Mouse (Mus musculus) cortical plate, adult 2 months (tissue): ENCODE measurements around the gene Trpc3.

Experiments
- CTCF ChIP-seq: fragments of 200-500 bp; IDR thresholded peaks from 2 replicates; pipeline ENCODE4 v1.5.1; 2011; ENCODE audit warnings: mild to moderate bottlenecking, control low read depth, low read length; ENCODE audit not compliant: insufficient read depth; ENCODE audit errors: extremely low read depth
- POLR2A ChIP-seq: fragments of 200-500 bp; IDR thresholded peaks from 2 replicates; pipeline ENCODE4 v1.6.1; 2011; ENCODE audit warnings: mild to moderate bottlenecking, low read length, control low read depth; ENCODE audit not compliant: insufficient read depth; ENCODE audit errors: extremely low read depth

GRCm38 (mm10) chr3:36626803-36627202 is 63.2 kb downstream of the Trpc3 start:
- TF ChIP-seq POLR2A (no peak), CTCF (no peak)
